Mouse (Mus musculus) brain, embryonic 18.5 days (tissue): Measurements from ENCODE around the gene Mep1a.
"Not testable (repeated sequence)": the region's sequence is repeated elsewhere in the genome, so short reads cannot be mapped to it uniquely, and the experiment has no call there.

ENCODE experiments used
- DNase-seq: peaks from one replicate; pipeline ENCODE4 v3.0.0-alpha.2; 2012; ENCODE audit warnings: low read depth, low spot score

The Mep1a gene

GRCm38 (mm10) chr17:43502592-43502991 lies at the start of gene Mep1a:
TSS of gene Mep1a (minus strand) at chr17:43502812.
- no peak for DNase-seq

GRCm38 (mm10) chr17:43551122-43551630 lies 48.6 kb upstream of the Mep1a start:
- no peak for DNase-seq

GRCm38 (mm10) chr17:43544040-43544439 lies 41.4 kb upstream of the Mep1a start:
- DNase-seq, result no peak

GRCm38 (mm10) chr17:43543539-43543938 lies 40.9 kb upstream of the Mep1a start, which contains the start of gene Ankrd66:
TSS of gene Ankrd66 (minus strand) at chr17:43543639.
- DNase-seq, result no peak

- DNase-seq, result no peak
These were observed 36.2 kb upstream of the Mep1a start for GRCm38 (mm10) chr17:43538767-43539166.

- DNase-seq, result not testable (repeated sequence)
These were observed 34.2 kb upstream of the Mep1a start for GRCm38 (mm10) chr17:43536841-43537240.

GRCm38 (mm10) chr17:43534362-43535222 lies 32.0 kb upstream of the Mep1a start:
- DNase-seq, result no peak

- DNase-seq, result no peak
These were observed 28.6 kb upstream of the Mep1a start for GRCm38 (mm10) chr17:43531192-43531591.

GRCm38 (mm10) chr17:43530507-43530906 lies 27.9 kb upstream of the Mep1a start:
- DNase-seq, result no peak

GRCm38 (mm10) chr17:43520166-43520565 lies 17.6 kb upstream of the Mep1a start:
- no peak for DNase-seq

- DNase-seq, result peak; percentile 57
These were observed 16.2 kb upstream of the Mep1a start for GRCm38 (mm10) chr17:43518644-43519409.

GRCm38 (mm10) chr17:43510782-43511181 lies 8.2 kb upstream of the Mep1a start:
- no peak for DNase-seq

GRCm38 (mm10) chr17:43504594-43504934 lies 2.0 kb upstream of the Mep1a start:
- DNase-seq, result no peak

- no peak for DNase-seq
These were observed 1.4 kb upstream of the Mep1a start for GRCm38 (mm10) chr17:43503861-43504593.

- DNase-seq, result no peak
These were observed 981 bp downstream of the Mep1a start for GRCm38 (mm10) chr17:43501631-43502030.

- DNase-seq, result no peak
These were observed 1.4 kb downstream of the Mep1a start for GRCm38 (mm10) chr17:43501223-43501622.

- no peak for DNase-seq
These were observed 2.1 kb downstream of the Mep1a start for GRCm38 (mm10) chr17:43500513-43500912.

GRCm38 (mm10) chr17:43497521-43497920 lies 5.1 kb downstream of the Mep1a start:
- no peak for DNase-seq

GRCm38 (mm10) chr17:43495502-43495901 lies 7.1 kb downstream of the Mep1a start:
- DNase-seq, result no peak

GRCm38 (mm10) chr17:43490371-43490770 lies 12.2 kb downstream of the Mep1a start:
- not testable (repeated sequence) for DNase-seq

GRCm38 (mm10) chr17:43488439-43489151 lies 14.0 kb downstream of the Mep1a start:
- DNase-seq, result no peak
